Mouse (Mus musculus) G1E (cell line): Measurements from ENCODE around the gene Gimap1.

Source experiments
- CTCF ChIP-seq: IDR thresholded peaks from 2 replicates; pipeline ENCODE4 v1.5.1; 2012; ENCODE audit warnings: low read depth, low read length, inconsistent platforms, mixed read lengths
- GATA1 ChIP-seq: IDR thresholded peaks from 2 replicates; pipeline ENCODE4 v1.6.1; 2012; ENCODE audit warnings: borderline replicate concordance, low read length, inconsistent platforms, mixed read lengths
- GATA2 ChIP-seq: IDR thresholded peaks from 2 replicates; pipeline ENCODE4 v1.6.1; 2012; ENCODE audit warnings: low read depth, low read length, inconsistent platforms, borderline replicate concordance
- POLR2AphosphoS5 ChIP-seq: IDR thresholded peaks from 2 replicates; pipeline ENCODE4 v1.6.1; 2012; ENCODE audit warnings: low read depth, low read length, inconsistent platforms; ENCODE audit not compliant: insufficient replicate concordance
- TAL1 ChIP-seq: conservative IDR thresholded peaks from 2 replicates; pipeline ENCODE4 v1.6.1; 2012; ENCODE audit warnings: low read depth, low read length, inconsistent platforms, mixed read lengths

GRCm38 (mm10) chr6:48742422-48743351 is 3.8 kb downstream of the Gimap1 start:
- TF ChIP-seq CTCF (no peak), GATA1 (no peak), TAL1 (no peak), POLR2AphosphoS5 (no peak), GATA2 (no peak)
